Mouse (Mus musculus) thymus, adult 2 months (tissue): ENCODE data around the gene Kdm6b.

ENCODE experiments used
- CTCF ChIP-seq: fragments of 200-500 bp; IDR thresholded peaks from 2 replicates; pipeline ENCODE4 v1.5.1; 2012; ENCODE audit warnings: mild to moderate bottlenecking, control low read depth, low read length, moderate library complexity, borderline replicate concordance; ENCODE audit not compliant: control insufficient read depth, poor library complexity, insufficient read depth; ENCODE audit errors: extremely low read depth
- POLR2A ChIP-seq: fragments of 200-500 bp; IDR thresholded peaks from 2 replicates; pipeline ENCODE4 v1.6.1; 2012; ENCODE audit warnings: mild to moderate bottlenecking, low read length, control low read depth, moderate library complexity; ENCODE audit not compliant: control insufficient read depth, poor library complexity, insufficient read depth; ENCODE audit errors: extremely low read depth

GRCm38 (mm10) chr11:69370817-69371215 is 42.7 kb downstream of the Kdm6b start:
- TF ChIP-seq POLR2A, result no peak
- TF ChIP-seq CTCF, result no peak
